Mouse (Mus musculus) skeletal muscle tissue, adult 2 months (tissue): Measurements from ENCODE around the gene Ssc4d.
A peak's percentile ranks its signal among the peaks of the same experiment; 100 is the strongest.

ENCODE experiments used
- DNase-seq: peaks from one replicate; pipeline ENCODE4 v3.0.0-alpha.2; 2012; ENCODE audit warnings: low read depth, low spot score

Gene Ssc4d

DNA sequence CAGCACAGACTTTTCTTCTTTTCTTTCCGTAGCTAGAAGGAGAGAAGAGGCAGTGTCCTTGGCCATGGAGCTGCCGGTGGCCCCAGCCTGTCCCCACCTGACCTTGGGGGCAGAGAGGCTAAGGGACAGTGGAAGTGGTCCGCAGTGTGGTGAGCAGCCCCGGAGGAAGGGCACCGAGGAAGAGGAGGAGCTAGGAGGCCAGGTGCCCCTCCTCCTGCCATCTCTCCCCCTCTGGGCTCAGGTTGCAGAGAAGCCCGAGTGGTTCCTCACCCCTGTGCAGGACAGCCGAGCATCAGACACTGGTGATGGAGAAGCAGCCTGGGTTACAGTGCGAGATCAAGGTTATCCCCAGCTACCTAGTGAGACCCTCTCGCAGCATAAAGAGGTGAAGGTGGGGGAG lies at the start of gene Ssc4d:
Gene Ssc4d, minus strand, starts transcription at position 167 of the 400 bp plus-strand sequence.
- DNase-seq: no peak

DNA sequence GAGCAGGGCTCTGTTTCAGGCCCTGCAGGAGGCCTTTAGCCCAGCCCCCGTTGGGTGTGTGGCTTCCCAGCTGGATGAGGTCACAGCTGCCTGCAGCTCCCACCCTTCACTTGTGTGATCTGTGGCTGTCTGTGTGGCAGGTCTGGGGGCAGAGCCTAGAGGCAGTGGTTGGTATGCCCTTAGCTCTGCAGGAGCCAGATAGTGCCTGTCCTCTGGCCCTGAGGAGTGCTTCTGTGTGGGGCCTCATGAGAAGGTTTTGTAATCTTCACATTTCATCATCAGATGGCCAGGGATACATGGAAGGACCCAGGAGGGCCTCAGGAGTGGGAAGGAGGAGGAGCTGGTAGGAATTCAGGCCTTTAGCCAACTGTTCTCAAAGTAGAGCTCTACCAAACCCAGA lies 45.6 kb upstream of the Ssc4d start:
- DNase-seq: peak; percentile 56

DNA sequence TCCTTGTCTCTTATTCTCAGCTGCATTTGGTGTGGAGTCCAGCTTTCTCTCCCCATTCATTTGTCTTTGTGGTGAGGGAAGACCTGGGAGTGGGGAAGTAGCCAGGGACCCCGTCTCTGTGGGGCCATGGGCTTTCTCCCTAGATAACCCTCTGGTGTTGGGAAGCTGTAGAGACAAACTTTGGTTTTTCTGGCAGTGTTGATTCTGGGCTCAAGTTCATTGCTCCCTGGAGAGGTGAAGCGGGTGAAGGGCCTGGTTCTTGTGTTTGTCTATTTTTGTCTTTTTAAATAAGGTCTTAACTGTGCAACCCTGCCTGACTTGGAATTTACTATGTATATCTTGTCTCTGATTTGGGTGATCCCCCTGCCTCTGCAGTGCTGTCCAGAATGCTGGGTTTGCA lies 44.4 kb upstream of the Ssc4d start:
- no peak for DNase-seq

DNA sequence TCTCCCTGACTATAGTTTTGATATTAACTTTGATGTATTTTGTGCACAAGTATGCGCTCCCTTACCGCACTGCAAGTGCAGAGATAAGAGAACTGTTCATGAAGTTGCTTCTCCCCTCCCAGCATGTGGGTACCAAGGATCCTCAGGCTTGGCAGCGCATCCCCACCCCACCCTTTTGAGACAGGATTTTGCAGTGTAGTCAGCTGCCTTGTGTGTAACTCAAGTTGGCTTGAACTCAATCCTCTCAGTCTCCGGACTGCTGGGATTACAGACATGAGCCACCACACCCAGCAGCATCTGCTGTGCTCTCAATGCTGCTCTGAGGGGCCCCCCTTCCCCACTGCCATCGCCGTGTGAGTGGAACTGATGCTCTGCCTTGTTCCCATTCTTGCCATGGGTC lies 42.9 kb upstream of the Ssc4d start:
- DNase-seq: peak; percentile 71

DNA sequence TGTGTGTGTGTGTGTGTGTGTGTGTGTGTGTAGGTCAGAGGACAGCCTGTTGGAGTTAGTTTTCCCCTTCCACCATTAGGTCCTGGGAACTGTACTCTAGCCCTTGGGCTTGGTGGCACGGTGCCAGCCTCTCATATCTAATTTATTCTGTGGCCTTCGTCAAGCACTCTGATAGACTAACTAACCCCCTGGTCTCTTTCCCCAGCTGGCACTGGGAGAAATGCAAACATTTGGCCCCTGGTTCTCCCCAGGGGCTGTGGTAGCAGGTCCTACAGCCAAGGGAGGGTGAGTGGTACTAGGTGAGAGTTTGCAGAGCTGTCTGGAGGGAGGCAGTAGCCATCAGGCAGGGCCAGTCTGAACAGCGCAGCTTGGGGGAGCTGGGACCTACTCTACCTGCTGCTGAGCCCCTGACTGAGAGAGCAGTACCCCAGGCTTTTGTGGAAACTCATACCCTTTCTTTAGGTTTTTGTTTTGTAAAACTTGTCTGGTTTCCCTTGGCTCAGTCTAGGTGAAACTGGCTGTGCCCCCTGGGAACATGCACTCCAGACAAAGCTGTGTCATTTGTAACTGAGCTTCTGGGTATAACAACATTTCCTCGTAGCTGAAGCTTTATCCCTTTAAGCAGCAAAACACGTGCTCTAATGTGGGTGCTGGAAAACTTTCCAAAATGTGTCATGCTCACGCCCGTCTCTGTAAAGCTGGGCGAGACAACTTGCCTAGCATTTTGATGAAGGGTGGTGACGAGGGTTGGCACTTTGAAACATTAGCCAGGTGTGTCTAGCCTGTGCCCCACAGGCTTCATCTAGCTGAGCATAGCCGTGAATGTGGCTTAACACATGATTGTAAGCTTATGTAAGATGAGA lies 41.9 kb upstream of the Ssc4d start:
- no peak for DNase-seq

DNA sequence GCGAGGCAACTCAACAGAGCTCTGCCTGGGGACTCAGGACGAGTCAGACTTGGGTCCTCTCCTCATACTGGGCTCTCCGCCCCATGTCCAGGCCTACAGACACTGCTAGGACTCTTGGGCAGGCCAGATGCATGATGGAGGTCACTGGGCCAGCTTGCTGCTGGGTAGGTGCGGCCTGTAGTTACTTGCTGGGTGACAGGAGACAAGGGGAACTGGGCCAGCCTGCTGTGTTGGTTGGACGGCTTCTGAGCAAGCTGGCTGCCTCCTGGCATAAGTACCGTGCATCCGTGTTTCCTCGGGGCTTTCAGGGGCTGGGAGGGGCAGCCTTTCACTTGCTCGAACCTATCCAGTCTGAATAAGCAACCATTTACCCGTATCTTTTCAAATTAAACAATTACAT lies 41.3 kb upstream of the Ssc4d start:
- DNase-seq: no peak

DNA sequence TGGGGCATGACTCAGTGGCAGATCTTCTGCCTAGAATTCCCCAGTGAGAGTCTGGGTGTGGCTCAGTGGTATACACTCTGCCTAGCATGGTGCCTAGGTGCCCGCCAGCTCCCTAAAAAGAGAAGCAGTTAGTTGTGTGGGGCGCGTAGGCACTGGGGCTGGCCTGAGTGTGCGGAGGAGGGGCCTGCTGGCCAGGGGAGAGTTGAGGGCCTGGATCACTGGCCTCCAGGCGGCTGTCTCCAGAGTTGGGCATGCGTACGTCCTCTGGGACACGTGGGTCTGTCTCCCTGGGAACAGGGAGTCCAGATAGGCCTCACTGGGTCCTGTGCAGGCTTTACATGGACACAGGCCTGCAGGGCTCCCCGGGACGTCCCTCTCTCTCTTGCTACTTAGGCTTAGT lies 40.5 kb upstream of the Ssc4d start:
- no peak for DNase-seq

DNA sequence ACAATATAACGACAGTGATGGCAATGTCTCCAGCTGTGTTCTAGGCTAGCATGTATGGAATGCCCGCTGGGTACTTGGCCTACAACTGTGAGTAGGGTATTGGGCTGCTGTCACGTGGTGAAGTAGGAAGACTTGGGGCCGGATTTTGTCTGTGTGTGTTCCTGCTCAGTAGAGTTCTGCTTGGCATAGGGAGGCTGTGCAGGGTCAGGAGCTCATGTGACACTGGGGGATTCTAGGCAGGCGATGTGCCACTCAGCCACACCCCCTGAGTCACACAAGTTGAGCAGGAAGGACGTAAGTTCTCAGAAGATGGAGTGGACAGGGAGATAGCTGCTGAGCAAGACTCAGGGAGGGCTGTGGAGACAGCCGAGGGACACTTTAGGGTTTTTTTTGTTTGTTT lies 33.4 kb upstream of the Ssc4d start:
- DNase-seq: no peak

DNA sequence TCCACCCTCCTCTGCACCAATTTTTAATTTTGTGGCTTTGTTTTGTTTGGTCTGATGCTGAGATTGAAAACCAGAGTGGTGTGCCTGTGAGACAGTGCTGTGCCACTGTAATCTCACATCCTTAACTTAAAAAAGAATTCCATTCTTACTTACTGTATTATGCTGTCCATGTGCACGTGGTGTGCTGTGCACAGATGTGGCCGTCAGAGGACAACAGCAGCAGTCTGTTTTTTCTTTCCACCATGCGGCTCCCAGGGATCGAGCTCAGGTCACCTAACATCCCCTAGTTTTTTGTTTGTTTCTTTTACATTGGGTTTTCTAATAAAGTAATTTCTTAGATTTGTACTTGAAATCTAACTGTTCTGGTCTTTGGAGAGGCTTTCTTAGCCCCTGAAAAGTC lies 30.2 kb upstream of the Ssc4d start:
- DNase-seq: no peak

DNA sequence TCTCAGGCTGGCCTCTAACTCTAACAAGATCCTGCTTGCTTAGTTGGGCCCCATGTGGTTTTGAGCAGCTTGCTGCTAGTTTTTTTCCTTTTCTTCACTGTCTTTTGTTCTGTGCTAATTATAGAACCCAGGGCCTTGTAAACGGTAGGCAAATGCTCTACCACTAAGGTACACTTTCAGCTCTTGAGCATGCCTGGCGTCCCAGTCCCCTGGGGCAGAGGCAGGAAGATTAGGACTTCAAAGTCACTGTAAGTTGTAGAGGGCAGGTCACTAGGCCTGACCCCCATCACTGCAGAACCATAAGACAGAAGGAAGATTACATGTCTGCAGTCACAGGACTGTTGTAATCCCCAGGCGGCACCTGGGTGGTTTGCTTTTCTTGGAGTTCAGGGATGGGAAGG lies 28.4 kb upstream of the Ssc4d start:
- no peak for DNase-seq

DNA sequence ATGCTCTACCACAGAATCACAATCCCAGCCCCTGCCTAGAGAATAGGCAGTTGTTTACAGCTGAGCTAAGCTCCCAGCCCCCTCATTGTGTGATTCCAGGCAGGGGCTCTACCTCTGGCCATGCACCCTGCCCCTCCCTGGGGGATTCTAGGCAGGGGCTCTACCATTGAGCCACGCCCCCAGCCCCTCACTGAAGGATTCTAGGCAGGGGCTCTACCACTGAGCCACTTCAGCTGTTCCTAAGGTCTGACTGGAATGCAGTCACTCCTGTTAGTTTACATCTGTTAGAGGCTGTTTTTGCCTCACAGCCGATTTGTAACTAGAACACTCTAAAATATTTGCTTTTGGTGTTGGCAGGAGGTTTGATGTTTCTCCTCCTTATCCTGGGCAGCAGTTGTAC lies 28.0 kb upstream of the Ssc4d start:
- DNase-seq: no peak

DNA sequence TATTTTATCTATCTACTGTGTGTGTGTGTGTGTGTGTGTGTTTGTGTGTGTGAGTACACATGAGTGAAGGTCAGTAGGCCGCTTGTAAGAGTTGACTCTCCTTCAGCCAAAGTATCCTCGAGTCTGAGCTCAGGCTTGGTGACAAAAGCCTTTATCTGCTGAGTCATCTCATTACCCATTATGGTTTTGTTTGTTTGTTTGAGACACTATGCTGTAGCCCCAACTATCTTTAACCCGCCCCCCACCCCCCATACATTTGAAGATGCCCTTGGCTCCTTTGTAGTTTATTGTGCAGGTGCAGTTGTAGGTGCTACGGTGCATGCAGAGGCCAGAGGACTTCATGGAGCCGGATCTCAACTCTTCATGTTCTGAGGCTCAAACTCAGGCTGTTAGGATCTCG lies 26.9 kb upstream of the Ssc4d start:
- no peak for DNase-seq

DNA sequence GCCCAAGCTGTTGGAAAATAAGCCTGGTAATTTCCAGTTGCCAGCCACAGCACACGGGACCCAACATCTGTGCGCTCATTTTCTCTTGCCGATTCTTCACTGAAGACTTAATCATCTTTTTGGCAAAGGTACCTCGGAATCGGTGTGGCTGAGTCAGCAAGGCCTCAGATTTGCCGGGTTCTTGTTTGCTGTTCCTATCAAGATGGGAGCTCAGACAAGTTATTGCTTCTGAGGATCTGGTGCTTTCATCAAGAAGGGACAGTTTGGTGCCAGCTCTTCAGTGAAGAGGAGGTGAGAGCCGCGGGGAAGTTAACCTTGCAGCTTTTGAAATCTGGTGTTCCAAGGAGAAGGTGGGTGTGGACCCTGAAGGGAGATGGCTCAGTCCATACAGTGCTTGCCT lies 21.8 kb upstream of the Ssc4d start:
- no peak for DNase-seq

DNA sequence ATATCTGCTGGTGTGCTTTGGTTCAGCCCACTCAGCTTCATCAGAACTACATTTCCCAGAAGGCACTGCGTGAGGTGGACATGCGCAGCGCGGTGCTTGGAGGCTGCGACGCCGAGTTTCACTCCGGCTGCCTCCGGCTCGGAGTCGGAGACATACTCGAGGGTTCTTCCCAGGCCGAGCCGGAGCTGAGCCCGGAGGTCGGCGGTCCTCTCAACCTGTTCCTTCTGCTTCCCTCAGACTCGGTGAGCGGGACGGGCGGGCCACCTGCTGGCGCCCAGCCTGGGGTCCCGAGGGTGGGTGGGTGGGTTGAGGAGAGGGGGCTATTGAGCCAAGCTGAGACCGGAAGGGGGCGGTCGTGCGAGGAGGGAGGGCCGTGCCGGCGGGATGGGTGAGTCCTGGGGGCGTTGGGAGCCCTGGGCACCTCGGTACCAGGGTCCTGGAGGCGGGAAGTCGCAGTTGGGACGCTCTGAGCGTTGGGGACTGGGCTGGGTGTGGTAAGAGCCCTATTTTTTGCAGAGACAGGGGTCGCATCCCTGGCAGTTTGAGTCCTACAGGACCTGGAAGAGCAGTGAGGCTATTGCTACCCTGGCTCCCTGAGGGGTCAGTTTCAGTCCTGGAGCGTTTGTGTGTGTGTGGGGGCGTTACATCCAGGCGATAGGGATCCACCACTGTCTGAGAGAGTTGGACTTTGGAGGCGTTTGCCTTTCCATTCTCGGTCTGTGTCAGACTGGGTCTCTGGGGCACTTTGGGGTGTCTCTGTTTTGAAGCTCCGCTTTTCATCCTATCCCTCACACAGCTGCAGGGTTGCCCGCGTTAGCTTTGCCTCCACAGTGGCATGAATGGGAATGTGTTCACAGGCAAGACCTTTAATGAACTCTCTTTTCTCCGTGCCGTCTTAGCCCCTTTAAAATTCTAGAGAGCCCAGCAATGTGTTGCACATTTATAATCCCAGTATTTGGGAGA lies 20.7 kb upstream of the Ssc4d start, which contains the start of gene Dtx2:
Gene Dtx2, plus strand, starts transcription at position 76 of the 963 bp plus-strand sequence.
- DNase-seq: peak; percentile 85

DNA sequence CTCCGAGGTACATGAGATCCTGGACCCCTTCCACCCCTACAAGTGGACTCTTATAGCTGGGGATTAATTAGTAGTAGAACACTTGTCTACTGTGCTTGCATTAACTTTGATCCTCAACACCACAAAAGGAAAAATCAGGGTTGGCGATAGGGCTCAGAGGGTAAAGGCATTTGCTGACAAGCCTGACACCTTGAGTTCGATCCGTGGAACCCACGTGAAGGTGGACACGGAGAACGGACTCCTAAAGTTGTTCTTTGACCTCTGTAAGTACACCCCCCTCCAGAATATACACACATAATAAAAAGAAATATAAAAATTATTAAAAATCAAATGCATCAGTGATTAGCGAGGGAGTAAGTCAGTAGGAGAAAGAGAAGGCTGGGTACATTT lies 20.0 kb upstream of the Ssc4d start:
- no peak for DNase-seq

DNA sequence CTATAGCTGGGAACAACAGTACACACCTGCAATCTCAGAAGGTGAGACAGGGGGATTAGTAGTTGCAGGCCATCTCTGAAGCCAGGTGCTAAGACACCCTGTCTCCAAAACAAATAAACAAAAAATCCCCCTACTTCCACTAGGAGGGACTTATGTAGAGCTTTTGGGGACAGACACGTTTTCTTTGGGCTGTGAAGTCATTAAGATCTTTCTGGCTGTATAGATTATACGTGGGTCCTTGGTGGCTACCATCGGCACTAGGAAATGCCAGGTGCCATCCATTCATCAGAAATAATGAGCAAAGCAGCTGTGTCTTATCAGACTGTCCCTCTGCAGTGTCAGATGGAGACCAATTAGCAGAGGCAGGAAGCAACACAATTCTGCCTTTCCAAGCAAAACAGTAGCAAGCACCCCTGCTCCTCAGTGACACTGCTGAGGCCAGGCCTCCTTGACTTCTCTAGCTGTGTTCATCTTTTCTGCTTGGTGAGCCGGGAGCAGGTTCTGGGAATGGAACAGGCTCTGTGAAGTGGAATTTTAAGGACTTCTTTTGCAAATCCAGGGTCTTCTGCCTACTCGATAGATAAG lies 19.1 kb upstream of the Ssc4d start:
- no peak for DNase-seq

DNA sequence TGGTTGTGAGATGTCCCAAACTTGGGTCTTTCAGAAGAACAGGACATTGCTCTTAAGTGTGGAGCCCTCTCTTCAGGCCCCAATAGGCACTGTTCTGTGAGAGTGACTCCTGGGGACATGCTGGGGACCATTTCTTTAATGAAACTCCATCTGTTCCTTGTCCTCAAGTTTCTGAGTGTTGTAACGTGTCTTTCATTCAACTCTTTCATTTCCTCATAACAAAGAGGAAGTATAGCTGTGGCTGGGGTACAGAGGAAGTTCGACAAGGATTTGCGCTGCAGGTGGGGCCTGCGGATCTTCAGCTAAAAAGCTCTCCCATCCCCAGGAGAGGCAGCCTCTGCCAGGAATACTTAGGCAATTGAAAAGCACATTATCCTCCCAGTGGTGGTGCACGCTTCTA lies 16.3 kb upstream of the Ssc4d start:
- no peak for DNase-seq

DNA sequence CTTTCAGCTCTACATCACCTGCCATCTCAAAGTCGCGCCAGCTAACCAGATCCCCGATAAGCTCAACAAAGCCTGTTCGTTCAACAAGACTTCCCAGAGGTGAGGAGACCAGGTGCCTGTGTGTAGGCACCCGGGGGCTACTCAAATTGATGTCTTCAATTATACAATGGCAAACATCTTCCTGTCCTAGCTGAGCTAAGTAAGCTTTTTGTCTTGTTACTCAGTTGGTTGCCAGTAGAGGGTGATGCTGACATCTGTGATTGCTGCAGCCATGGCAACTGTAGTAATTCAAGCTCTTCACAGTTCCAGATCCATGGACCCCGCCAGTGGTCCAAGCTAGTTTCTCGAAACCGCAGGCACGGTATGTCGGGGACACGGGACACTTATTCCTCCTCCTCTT lies 12.9 kb upstream of the Ssc4d start:
- no peak for DNase-seq

DNA sequence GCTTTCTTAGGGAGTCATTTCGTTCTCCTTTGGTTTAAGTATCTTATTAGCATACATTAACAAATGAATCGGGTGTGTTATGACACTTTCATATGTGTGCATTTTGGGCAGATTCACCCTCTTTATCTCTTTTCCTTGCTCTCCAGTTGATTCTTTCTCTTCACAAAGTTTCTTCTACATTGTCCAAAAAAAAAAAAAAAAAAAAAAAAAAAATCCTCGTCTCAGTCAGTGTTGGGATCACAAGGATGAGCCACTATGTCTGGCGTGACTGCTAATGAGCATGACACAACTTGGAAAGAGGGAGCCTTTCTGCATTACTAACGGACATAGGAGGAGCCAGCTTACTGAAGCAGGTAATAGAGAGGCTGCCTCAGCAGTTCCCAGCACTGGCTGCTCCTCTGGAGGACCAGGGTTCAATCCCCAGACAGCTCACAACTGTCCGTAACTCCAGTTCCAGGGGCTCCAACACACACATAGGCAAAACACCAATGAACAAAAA lies 10.3 kb upstream of the Ssc4d start:
- no peak for DNase-seq

DNA sequence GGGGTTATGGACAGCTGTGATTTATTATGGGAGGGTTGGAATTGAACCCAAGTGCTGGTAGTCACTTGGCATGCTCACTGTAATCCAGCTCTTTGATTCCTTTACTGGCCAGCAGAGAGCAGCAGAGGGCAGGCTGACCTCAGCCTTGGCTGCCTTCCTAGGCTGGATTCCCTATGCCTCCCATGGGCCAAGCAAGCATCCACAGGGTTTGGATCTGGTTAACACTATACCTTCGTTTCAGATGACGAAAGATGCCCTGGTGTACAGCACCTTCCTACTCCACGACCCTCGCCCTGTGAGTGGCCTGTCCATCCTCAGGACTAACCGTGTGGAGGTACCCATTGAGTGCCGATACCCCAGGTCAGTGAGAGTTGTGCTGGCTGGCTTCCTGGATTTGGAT lies 8.1 kb upstream of the Ssc4d start:
- peak; percentile 72 for DNase-seq

DNA sequence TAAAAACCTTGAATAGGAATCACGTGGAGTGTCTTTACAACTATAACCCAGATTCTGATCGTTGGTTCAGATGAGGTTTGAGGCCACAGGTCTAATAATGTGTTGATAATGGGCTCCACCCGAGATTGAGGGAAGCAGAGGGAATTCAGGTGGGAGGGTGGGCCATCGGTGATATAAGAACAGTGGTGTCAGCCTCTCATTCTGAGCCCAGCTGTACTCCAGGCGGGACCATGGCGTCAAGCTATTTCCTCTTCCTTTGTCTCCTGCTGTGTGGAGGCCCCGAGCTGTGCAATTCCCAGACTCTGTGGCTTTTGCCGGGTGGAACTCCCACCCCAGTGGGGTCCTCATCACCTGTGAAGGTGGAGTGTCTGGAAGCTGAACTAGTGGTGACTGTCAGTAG lies 5.6 kb upstream of the Ssc4d start, which contains the start of gene Zp3:
Gene Zp3, plus strand, starts transcription at position 196 of the 400 bp plus-strand sequence.
- no peak for DNase-seq

DNA sequence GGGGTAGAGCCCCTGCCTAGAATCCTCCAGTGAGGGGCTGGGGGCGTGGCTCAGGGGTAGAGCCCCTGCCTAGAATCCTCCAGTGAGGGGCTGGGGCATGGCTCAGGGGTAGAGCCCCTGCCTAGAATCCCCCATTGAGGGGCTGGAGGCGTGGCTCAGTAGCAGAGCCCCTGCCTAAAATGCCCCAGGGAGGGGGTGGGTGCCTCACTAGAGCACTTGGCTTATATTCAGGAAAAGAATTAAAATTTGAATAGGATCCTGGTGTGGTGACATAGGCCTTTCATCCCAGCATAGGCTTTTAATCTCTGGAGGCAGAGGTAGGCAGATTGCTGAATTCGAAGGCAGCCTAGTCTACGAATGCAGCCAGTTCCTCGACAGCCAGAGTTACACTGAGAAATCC lies 5.0 kb upstream of the Ssc4d start:
- no peak for DNase-seq
